ENCODE assay signal across 24 mouse cellular contexts in genomic region chr17:8195685-8196376, GRCm38 (mm10). TPM values are rescaled to one million over a fixed set of nuclear protein-coding genes. Genes with fewer than 3 reads are reported as not detected.
DNase-seq lines count a peak whose midpoint lies in the region; ATAC-seq lines count a peak whose summit lies in the region.
"Had no signal": no experiment of that assay in that cellular context is flagged by ENCODE, and none has a peak within 500 bp of the region (broad histone marks: within the 10 kb centered on the region; RNA-seq: fewer than 3 reads in every experiment).

No protein-coding gene starts in this region.

- no peaks in the 10 kb centered on the region for H3K27me3 ChIP-seq in forebrain, embryonic 12.5 days
- H3K27me3 ChIP-seq in hindbrain, embryonic 11.5 days (ENCODE audit: control insufficient read depth, insufficient read depth, low read length) = no peaks in the 10 kb centered on the region
- H3K27me3 ChIP-seq: heart, embryonic 13.5 days; hindbrain, embryonic 13.5 days; neural tube, embryonic 15.5 days had no signal

- WGBS in macrophage (ENCODE audit: missing documents) = 0% methylated on average over 8 of the region's 8 CpGs
- 93% methylated on average over 8 of the region's 8 CpGs for WGBS in forebrain, embryonic 12.5 days
- 95% methylated on average over 8 of the region's 8 CpGs for WGBS in hindbrain, embryonic 11.5 days

- no peak for ATAC-seq in forebrain, embryonic 12.5 days (ENCODE audit: low FRiP score)
- no peak for ATAC-seq in hindbrain, embryonic 11.5 days (ENCODE audit: low FRiP score)

- H3K9me3 ChIP-seq in forebrain, embryonic 12.5 days = no peaks in the 10 kb centered on the region
- H3K9me3 ChIP-seq in hindbrain, embryonic 11.5 days (ENCODE audit: control insufficient read depth, low read length) = no peaks in the 10 kb centered on the region
- H3K9me3 ChIP-seq: heart, embryonic 13.5 days; hindbrain, embryonic 13.5 days; neural tube, embryonic 15.5 days had no signal

- H3K4me1 ChIP-seq in forebrain, embryonic 12.5 days = no peaks in the 10 kb centered on the region
- H3K4me1 ChIP-seq in hindbrain, embryonic 11.5 days (replicated peaks; ENCODE audit: control insufficient read depth, insufficient read depth, low read length) = no peaks in the 10 kb centered on the region
- H3K4me1 ChIP-seq: hindbrain, embryonic 13.5 days; neural tube, embryonic 15.5 days had no signal

- H3K4me2 ChIP-seq in forebrain, embryonic 12.5 days = no peak overlapping the region
- H3K4me2 ChIP-seq in hindbrain, embryonic 11.5 days (replicated peaks; ENCODE audit: low read depth, low read length) = no peak overlapping the region
- H3K4me2 ChIP-seq: heart, embryonic 13.5 days; hindbrain, embryonic 13.5 days; neural tube, embryonic 15.5 days had no signal

- peak; percentile 29 for DNase-seq in layer of hippocampus, adult 9-11 months
- no peak for DNase-seq in layer of hippocampus, adult 18-20 months (ENCODE audit: low spot score in 2 of 2)
- peak; percentile 7 for DNase-seq in testis, postnatal 10 days (ENCODE audit: low spot score)
- DNase-seq in testis, postnatal 14 days (ENCODE audit: low spot score) = no peak
- DNase-seq in urinary bladder, postnatal 14 days (ENCODE audit: low spot score) = no peak
- no peak for DNase-seq in hindbrain, embryonic 11.5 days (ENCODE audit: low spot score)
- DNase-seq: cerebellum, adult 18-20 months; embryo, embryonic 11 days; gastrocnemius, postnatal 14 days; kidney, adult 11 months; kidney, postnatal 36 days; right cerebral cortex, adult 18-20 months; thymus, postnatal 4 days had no signal

- peak overlapping the region; percentile 34 for H3K27ac ChIP-seq in macrophage
- H3K27ac ChIP-seq in forebrain, embryonic 12.5 days = no peak overlapping the region
- H3K27ac ChIP-seq in hindbrain, embryonic 11.5 days (ENCODE audit: low read depth, low read length) = no peak overlapping the region
- H3K27ac ChIP-seq: heart, embryonic 13.5 days; hindbrain, embryonic 13.5 days; left cerebral cortex, adult 2 months; neural tube, embryonic 15.5 days had no signal

- 0 out of 2 replicates have a peak, but pooled peaks cover 1% of the 10 kb centered on the region for H3K36me3 ChIP-seq in macrophage (ENCODE audit: inconsistent target)
- peaks cover 51% of the 10 kb centered on the region for H3K36me3 ChIP-seq in forebrain, embryonic 12.5 days (replicated peaks)
- no peaks in the 10 kb centered on the region for H3K36me3 ChIP-seq in hindbrain, embryonic 11.5 days (ENCODE audit: control insufficient read depth, insufficient read depth, low read length)

- H3K9ac ChIP-seq in forebrain, embryonic 12.5 days = no peak overlapping the region
- H3K9ac ChIP-seq in hindbrain, embryonic 11.5 days (ENCODE audit: low read depth, low read length) = no peak overlapping the region
- H3K9ac ChIP-seq: heart, embryonic 13.5 days; hindbrain, embryonic 13.5 days; neural tube, embryonic 15.5 days had no signal

- no peaks in the 10 kb centered on the region for H3K79me2 ChIP-seq in macrophage (ENCODE audit: inconsistent target)

- no peak overlapping the region for H3K4me3 ChIP-seq in macrophage (ENCODE audit: inconsistent target)
- H3K4me3 ChIP-seq in forebrain, embryonic 12.5 days (replicated peaks) = no peak overlapping the region
- no peak overlapping the region for H3K4me3 ChIP-seq in hindbrain, embryonic 11.5 days (ENCODE audit: low read depth, low read length)
- H3K4me3 ChIP-seq: heart, embryonic 13.5 days; hindbrain, embryonic 13.5 days; left cerebral cortex, adult 2 months; neural tube, embryonic 15.5 days had no signal

RNA-seq across cellular contexts. Expression of gene Fgfr1op, which starts 30.5 kb away (rescaled TPM):
- 10 to 100 TPM; 12.7 to 13.0 TPM for total RNA-seq in layer of hippocampus, adult 18-20 months (2021)
- total RNA-seq in macrophage (2018; cell fraction: chromatin; rRNA removed) = 10 to 100 TPM; 37.3 to 83.3 (median 55.3) TPM
- 10 to 100 TPM in 2 of 26 experiments, 1 to 10 TPM in 24; 6.5 to 11.2 (median 8.5) TPM for total RNA-seq in macrophage (2018; cell fraction: cytosol; rRNA removed)
- total RNA-seq in macrophage (2018; cell fraction: nucleus; rRNA removed) = 10 to 100 TPM; 18.3 to 46.9 (median 30.4) TPM
- 5.7 to 11.6 TPM (median 6.5 TPM) in 3 replicates for polyA plus RNA-seq in macrophage (2018)
- polyA plus RNA-seq in forebrain, embryonic 12.5 days (2016; fragmentation: Nextera tagmentation; extraction: Ambion mirVana) = 39.6 and 41.6 TPM in 2 replicates
- polyA plus RNA-seq in hindbrain, embryonic 11.5 days (2014; fragmentation: Nextera tagmentation; extraction: Ambion mirVana) = 45.9 and 51.2 TPM in 2 replicates

RNA-seq across cellular contexts. Expression of gene Ccr6, which starts 40.0 kb away (rescaled TPM):
- under 1 TPM in 1 of 2 experiments, not detected in 1; 0.47 TPM for total RNA-seq in layer of hippocampus, adult 18-20 months (2021)
- total RNA-seq in macrophage (2018; cell fraction: chromatin; rRNA removed) = not detected
- total RNA-seq in macrophage (2018; cell fraction: cytosol; rRNA removed) = not detected
- total RNA-seq in macrophage (2018; cell fraction: nucleus; rRNA removed) = not detected
- polyA plus RNA-seq in macrophage (2018) = not detected in 3 replicates
- polyA plus RNA-seq in forebrain, embryonic 12.5 days (2016; fragmentation: Nextera tagmentation; extraction: Ambion mirVana) = not detected in 2 replicates
- not detected in 2 replicates for polyA plus RNA-seq in hindbrain, embryonic 11.5 days (2014; fragmentation: Nextera tagmentation; extraction: Ambion mirVana)
- total RNA-seq: adrenal gland, postnatal 4 days; gastrocnemius, postnatal 14 days; left cerebral cortex, adult 2 months; midbrain, postnatal 0 days had no signal
- polyA plus RNA-seq: C2C12; heart, embryonic 13.5 days; hindbrain, embryonic 13.5 days; limb, embryonic 14.5 days; midbrain, postnatal 0 days; neural tube, embryonic 15.5 days had no signal

RNA-seq across cellular contexts. Expression of gene Rnaset2a, which starts 47.9 kb away (rescaled TPM):
- 1 to 10 TPM; 7.8 to 7.9 TPM for total RNA-seq in layer of hippocampus, adult 18-20 months (2021)
- 100 to 1,000 TPM in 5 of 26 experiments, 10 to 100 TPM in 21; 15.5 to 176 (median 41.8) TPM for total RNA-seq in macrophage (2018; cell fraction: chromatin; rRNA removed)
- 100 to 1,000 TPM in 16 of 26 experiments, 10 to 100 TPM in 10; 76.4 to 182 (median 126) TPM for total RNA-seq in macrophage (2018; cell fraction: cytosol; rRNA removed)
- 100 to 1,000 TPM in 11 of 26 experiments, 10 to 100 TPM in 15; 27.5 to 150 (median 93.8) TPM for total RNA-seq in macrophage (2018; cell fraction: nucleus; rRNA removed)
- polyA plus RNA-seq in macrophage (2018) = 52.0 to 123 TPM (median 66.9 TPM) in 3 replicates
- polyA plus RNA-seq in forebrain, embryonic 12.5 days (2016; fragmentation: Nextera tagmentation; extraction: Ambion mirVana) = 14.6 TPM in 2 replicates
- 14.9 and 15.9 TPM in 2 replicates for polyA plus RNA-seq in hindbrain, embryonic 11.5 days (2014; fragmentation: Nextera tagmentation; extraction: Ambion mirVana)

RNA-seq across cellular contexts. Expression of gene Gm49673, which starts 48.2 kb away (rescaled TPM):
- total RNA-seq in layer of hippocampus, adult 18-20 months (2021) = under 1 TPM; 0.13 to 0.22 TPM
- 1 to 10 TPM in 17 of 26 experiments, under 1 TPM in 5, not detected in 4; 0.56 to 3.3 (median 1.8) TPM for total RNA-seq in macrophage (2018; cell fraction: chromatin; rRNA removed)
- under 1 TPM in 12 of 26 experiments, not detected in 14; 0.03 to 0.38 (median 0.17) TPM for total RNA-seq in macrophage (2018; cell fraction: cytosol; rRNA removed)
- total RNA-seq in macrophage (2018; cell fraction: nucleus; rRNA removed) = 1 to 10 TPM in 19 of 26 experiments, under 1 TPM in 4, not detected in 3; 0.40 to 5.9 (median 2.1) TPM
- 0.11 TPM in 1 of 3 replicates, not detected in the others for polyA plus RNA-seq in macrophage (2018)
- polyA plus RNA-seq in forebrain, embryonic 12.5 days (2016; fragmentation: Nextera tagmentation; extraction: Ambion mirVana) = 0.23 and 0.29 TPM in 2 replicates
- 0.96 TPM in 1 of 2 replicates, not detected in the other for polyA plus RNA-seq in hindbrain, embryonic 11.5 days (2014; fragmentation: Nextera tagmentation; extraction: Ambion mirVana)
- polyA plus RNA-seq: heart, embryonic 13.5 days; hindbrain, embryonic 13.5 days; lung, embryonic 16.5 days had no signal

Comparison
In these comparisons a context has a peak if more than half of its experiments do, and no peak if none do; other contexts are left out.
1. DNase-seq: peak in layer of hippocampus, adult 9-11 months (single experiment) and testis, postnatal 10 days (single experiment); none in layer of hippocampus, adult 18-20 months (0 of 2), testis, postnatal 14 days (single experiment), urinary bladder, postnatal 14 days (single experiment) and hindbrain, embryonic 11.5 days (single experiment).